Mouse (Mus musculus) intestine, postnatal 0 days (tissue): ENCODE data around the gene Tas2r114. TPM values are rescaled to one million over a fixed set of nuclear protein-coding genes. Genes with fewer than 3 reads are reported as not detected.

Source experiments
- ATAC-seq: fragments of 200-750 bp; cut with Nextera tagmentation; 2 replicates; pipeline ENCODE4 v1.8.0; 2017; ENCODE audit warnings: mild to moderate bottlenecking, moderate TSS enrichment, moderate library complexity
- H3K27ac ChIP-seq: fragments of 300-500 bp; sonication (generic); 2 replicates; pipeline ENCODE4 v1.5.1; 2014; ENCODE audit warnings: mild to moderate bottlenecking, low read depth, low read length, moderate library complexity
- H3K27me3 ChIP-seq: fragments of 300-500 bp; sonication (generic); replicated peaks from 2 replicates; pipeline ENCODE4 v1.6.1; 2014; ENCODE audit warnings: low read length, mixed read lengths; ENCODE audit not compliant: control insufficient read depth, insufficient read depth
- H3K36me3 ChIP-seq: fragments of 300-500 bp; sonication (generic); 2 replicates; pipeline ENCODE4 v1.6.1; 2014; ENCODE audit warnings: mild to moderate bottlenecking, moderate library complexity; ENCODE audit not compliant: control insufficient read depth, insufficient read depth
- H3K4me1 ChIP-seq: fragments of 300-500 bp; sonication (generic); replicated peaks from 2 replicates; pipeline ENCODE4 v1.6.1; 2014; ENCODE audit warnings: antibody characterized with exemption, low read length, mixed read lengths; ENCODE audit not compliant: control insufficient read depth, insufficient read depth
- H3K4me2 ChIP-seq: fragments of 300-500 bp; sonication (generic); replicated peaks from 2 replicates; pipeline ENCODE4 v1.6.1; 2014; ENCODE audit warnings: low read depth, mild to moderate bottlenecking, moderate library complexity
- H3K4me3 ChIP-seq: fragments of 300-500 bp; sonication (generic); 2 replicates; pipeline ENCODE4 v1.5.1; 2014; ENCODE audit warnings: low read depth, low read length
- H3K9ac ChIP-seq: fragments of 300-500 bp; sonication (generic); 2 replicates; pipeline ENCODE4 v1.6.1; 2014; ENCODE audit warnings: mild to moderate bottlenecking, low read depth, low read length
- H3K9me3 ChIP-seq: fragments of 300-500 bp; sonication (generic); 2 replicates; pipeline ENCODE4 v1.6.1; 2016; ENCODE audit warnings: mixed run types; ENCODE audit not compliant: control insufficient read depth
- CTCF ChIP-seq: sonication (generic); IDR thresholded peaks from 2 replicates; pipeline ENCODE4 v1.5.1; 2016; ENCODE audit warnings: low read depth, mild to moderate bottlenecking, control low read depth, antibody characterized with exemption, moderate library complexity
- WGBS: fragments of 180-500 bp; shearing (Covaris S2); extraction: QIAGEN DNeasy Blood & Tissue Kit; methylation state at CpG from one replicate; pipeline ENCODE4 v1.1.7; 2014; 5-methylcytosine and 5-hydroxymethylcytosine counted together
- polyA plus RNA-seq: library from polyadenylated mRNA; unstranded; fragments of >200 nt; fragmentation: Nextera tagmentation; extraction: Ambion mirVana; gene quantifications from 2 replicates; pipeline ENCODE4 v1.2.1, GENCODE M21; 2015

Gene Tas2r114
- not detected in 2 replicates for polyA plus RNA-seq

DNA sequence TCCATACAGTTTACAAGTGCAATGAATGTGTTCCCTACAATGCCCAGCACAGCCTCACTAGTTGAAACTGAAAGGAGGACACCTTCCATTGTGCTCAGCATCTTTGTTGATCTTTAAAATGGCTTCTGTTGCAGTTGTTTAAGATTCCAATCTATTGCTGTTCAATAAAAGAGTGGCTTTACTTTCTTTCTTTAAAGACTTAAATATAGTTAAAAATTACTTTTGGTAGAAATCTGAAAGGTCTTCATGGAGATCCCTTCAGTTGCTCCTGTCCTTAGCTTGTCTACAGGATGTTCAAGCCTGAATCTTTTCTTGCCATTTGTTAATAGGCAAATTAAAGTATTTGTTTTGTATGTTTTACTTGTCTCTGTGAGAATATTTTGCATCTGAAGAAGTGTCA lies at the start of gene Tas2r114:
TSS of gene Tas2r114 (minus strand) at position 101 of the 400 bp plus-strand sequence.
- H3K4me2 ChIP-seq = no peak within 1 kb of the TSS
- H3K9me3 ChIP-seq = no peaks in the 10 kb centered on the region
- no peak for TF ChIP-seq CTCF
- no peak within 1 kb of the TSS for H3K9ac ChIP-seq
- H3K4me3 ChIP-seq = no peak within 1 kb of the TSS
- no peak for ATAC-seq
- no peaks in the 10 kb centered on the region for H3K27me3 ChIP-seq
- H3K27ac ChIP-seq = no peak within 1 kb of the TSS
- no peaks in the 10 kb centered on the region for H3K4me1 ChIP-seq
- H3K36me3 ChIP-seq = no peaks in the 10 kb centered on the region

DNA sequence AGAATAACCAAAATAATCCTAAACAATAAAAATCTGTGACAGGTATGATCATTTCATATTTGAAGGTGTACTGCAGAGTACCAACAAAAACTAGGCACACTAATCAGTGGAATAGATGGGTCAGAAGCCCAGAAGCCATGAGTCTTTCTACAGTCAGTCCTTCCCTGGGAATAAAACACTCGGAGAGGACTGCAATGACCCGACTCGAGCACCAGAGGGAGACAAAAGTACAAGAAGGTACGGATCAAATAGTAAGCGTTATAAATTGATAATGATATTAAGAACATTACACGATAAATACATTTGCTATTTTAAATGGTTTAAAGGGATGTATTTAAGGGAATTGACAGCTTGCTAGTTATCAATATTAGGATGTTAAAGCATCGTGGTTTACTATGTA lies 22.9 kb upstream of the Tas2r114 start:
- 44% methylated on average over 7 of the region's 7 CpGs for WGBS
- H3K4me1 ChIP-seq = no peaks in the 10 kb centered on the region
- no peak overlapping the region for H3K27ac ChIP-seq
- H3K36me3 ChIP-seq = no peaks in the 10 kb centered on the region
- no peak overlapping the region for H3K4me2 ChIP-seq
- H3K4me3 ChIP-seq = no peak overlapping the region
- peak; percentile 15; the same call in 1 of the 2 replicates for TF ChIP-seq CTCF
- H3K9me3 ChIP-seq = no peaks in the 10 kb centered on the region
- ATAC-seq = no peak
- no peak overlapping the region for H3K9ac ChIP-seq
- no peaks in the 10 kb centered on the region for H3K27me3 ChIP-seq

DNA sequence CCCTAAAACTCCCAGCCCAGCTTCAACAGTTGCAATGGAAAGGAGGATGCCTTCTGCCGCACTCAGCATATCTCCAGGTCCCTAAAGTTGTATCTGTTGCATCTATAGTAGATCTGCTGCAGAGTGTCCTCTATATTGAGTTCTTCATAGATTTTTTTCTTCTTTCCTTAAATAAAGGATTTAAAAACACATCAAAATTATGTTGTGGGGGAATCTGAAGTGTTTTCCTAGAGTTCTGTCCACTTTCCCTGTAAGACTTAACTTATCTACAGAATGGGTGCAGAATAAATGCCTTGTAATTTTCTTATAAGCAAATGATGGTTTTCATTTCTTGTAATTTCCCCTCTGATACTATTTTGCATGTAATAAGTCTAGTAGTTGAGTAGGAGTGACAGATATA lies 2.5 kb downstream of the Tas2r114 start, which contains the start of gene Tas2r105:
TSS of gene Tas2r105 (minus strand) at position 101 of the 400 bp plus-strand sequence.
- Histone ChIP-seq H3K4me3 (no peak within 1 kb of the TSS), H3K36me3 (no peaks in the 10 kb centered on the region), H3K4me1 (no peaks in the 10 kb centered on the region), H3K27me3 (no peaks in the 10 kb centered on the region), H3K9ac (no peak within 1 kb of the TSS), H3K27ac (no peak within 1 kb of the TSS), H3K9me3 (no peaks in the 10 kb centered on the region), H3K4me2 (no peak within 1 kb of the TSS)
- 69% methylated on average over 1 of the region's 1 CpGs for WGBS
- TF ChIP-seq CTCF = no peak
- no peak for ATAC-seq

DNA sequence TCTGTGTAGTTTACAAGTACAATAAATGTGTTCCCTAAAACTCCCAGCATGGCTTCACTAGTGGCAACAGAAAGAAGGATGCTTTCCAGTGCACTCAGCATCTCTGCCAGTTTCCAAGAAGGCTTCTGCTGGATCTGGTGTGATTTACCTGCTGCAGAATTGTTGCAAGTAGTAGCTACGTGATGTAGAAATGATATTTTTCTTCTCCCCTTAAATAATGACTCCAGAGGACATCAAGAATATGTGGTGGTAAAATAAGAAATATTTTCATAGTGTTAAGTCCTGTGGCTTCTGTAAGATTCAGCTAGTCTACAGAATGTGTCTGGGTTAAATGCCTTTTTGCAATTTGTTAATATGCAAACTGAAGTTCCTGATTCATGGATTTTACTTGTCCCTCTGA lies 4.2 kb downstream of the Tas2r114 start, which contains the start of gene Tas2r104:
TSS of gene Tas2r104 (minus strand) at position 101 of the 400 bp plus-strand sequence.
- Histone ChIP-seq H3K4me3 (no peak within 1 kb of the TSS), H3K36me3 (no peaks in the 10 kb centered on the region), H3K4me2 (no peak within 1 kb of the TSS), H3K27me3 (no peaks in the 10 kb centered on the region), H3K9me3 (no peaks in the 10 kb centered on the region), H3K4me1 (no peaks in the 10 kb centered on the region), H3K9ac (no peak within 1 kb of the TSS), H3K27ac (no peak within 1 kb of the TSS)
- TF ChIP-seq CTCF = no peak
- ATAC-seq = no peak
- WGBS = 63% methylated on average over 1 of the region's 1 CpGs

DNA sequence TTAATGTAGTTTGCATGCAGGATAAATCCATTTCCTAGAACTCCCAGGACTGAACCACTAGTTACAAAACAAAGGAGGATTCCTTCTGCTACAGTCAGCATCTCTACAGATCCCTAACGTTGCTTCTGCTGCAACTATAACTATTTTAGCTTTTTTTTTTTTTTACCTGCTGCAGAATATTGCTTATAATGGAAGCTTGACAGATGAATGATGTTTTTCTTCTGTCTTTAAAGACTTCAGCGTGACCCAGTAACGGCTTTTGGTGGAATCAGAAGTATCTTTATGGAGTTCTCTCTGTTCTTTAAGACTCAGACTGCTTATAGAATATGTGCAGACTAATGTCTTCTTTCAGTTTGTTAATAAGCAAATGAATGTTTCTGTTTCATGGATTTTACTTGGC lies 11.1 kb downstream of the Tas2r114 start, which contains the start of gene Tas2r106:
TSS of gene Tas2r106 (minus strand) at position 101 of the 400 bp plus-strand sequence.
- no peak for TF ChIP-seq CTCF

DNA sequence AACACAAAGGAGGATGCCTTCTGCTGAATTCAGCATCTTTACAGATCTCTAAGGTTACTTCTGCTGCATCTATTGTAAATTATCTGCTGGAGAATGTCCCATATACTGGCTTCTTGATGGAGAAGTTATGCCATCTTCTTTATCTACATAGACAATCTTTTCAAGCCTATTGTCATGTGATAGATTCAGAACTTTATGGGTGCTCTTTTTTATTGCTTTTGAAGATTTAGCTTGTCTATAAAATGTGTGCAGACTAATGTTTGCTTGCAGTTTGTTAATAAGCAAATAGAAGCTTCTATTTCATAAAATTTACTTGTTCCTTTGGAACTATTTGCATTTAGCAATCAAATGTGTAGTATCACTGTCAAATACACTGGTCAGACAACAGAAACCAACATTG lies 29.8 kb downstream of the Tas2r114 start, which contains the start of gene Tas2r107:
TSS of gene Tas2r107 (minus strand) at position 101 of the 400 bp plus-strand sequence.
- no peak within 1 kb of the TSS for H3K4me2 ChIP-seq
- no peak for TF ChIP-seq CTCF
- H3K4me1 ChIP-seq = no peaks in the 10 kb centered on the region
- H3K36me3 ChIP-seq = no peaks in the 10 kb centered on the region
- H3K9me3 ChIP-seq = 0 out of 2 replicates have a peak, but pooled peaks cover 3% of the 10 kb centered on the region
- ATAC-seq = no peak
- H3K9ac ChIP-seq = no peak within 1 kb of the TSS
- no peak within 1 kb of the TSS for H3K27ac ChIP-seq
- H3K4me3 ChIP-seq = no peak within 1 kb of the TSS
- H3K27me3 ChIP-seq = no peaks in the 10 kb centered on the region

More for the DNA sequence above, 11.1 kb downstream of the Tas2r114 start, which contains the start of gene Tas2r106:
- no peak for ATAC-seq
- Histone ChIP-seq H3K27ac (no peak within 1 kb of the TSS), H3K9me3 (0 out of 2 replicates have a peak, but pooled peaks cover 3% of the 10 kb centered on the region), H3K4me3 (no peak within 1 kb of the TSS), H3K27me3 (no peaks in the 10 kb centered on the region), H3K4me2 (no peak within 1 kb of the TSS), H3K9ac (no peak within 1 kb of the TSS), H3K36me3 (no peaks in the 10 kb centered on the region), H3K4me1 (no peaks in the 10 kb centered on the region)
- WGBS = 69% methylated on average over 3 of the region's 3 CpGs

Other genes starting within 250 kb of the Tas2r114 start
- gene 5430401F13Rik, start 203.7 kb downstream of the Tas2r114 start, polyA plus RNA-seq = not detected in 2 replicates
- not detected in 2 replicates for gene Gm6619, start 203.7 kb downstream of the Tas2r114 start, polyA plus RNA-seq
- gene Tas2r130, start 59.2 kb downstream of the Tas2r114 start, polyA plus RNA-seq = not detected in 2 replicates
- not detected in 2 replicates for gene Tas2r107, start 29.9 kb downstream of the Tas2r114 start, polyA plus RNA-seq
- not detected in 2 replicates for gene Tas2r106, start 11.2 kb downstream of the Tas2r114 start, polyA plus RNA-seq
- not detected in 2 replicates for gene Tas2r104, start 4.3 kb downstream of the Tas2r114 start, polyA plus RNA-seq
- gene Tas2r105, start 2.6 kb downstream of the Tas2r114 start, polyA plus RNA-seq = not detected in 2 replicates